Mouse (Mus musculus) neural tube, embryonic 10.5 days (tissue): ENCODE results near the gene Yars2.
"Not testable (repeated sequence)": the region's sequence is repeated elsewhere in the genome, so short reads cannot be mapped to it uniquely, and the experiment has no call there.

Experiments used
- DNase-seq: peaks from one replicate; pipeline ENCODE4 v3.0.0-alpha.2; 2017; ENCODE audit warnings: low spot score; ENCODE audit errors: extremely low spot score

Gene Yars2

DNA sequence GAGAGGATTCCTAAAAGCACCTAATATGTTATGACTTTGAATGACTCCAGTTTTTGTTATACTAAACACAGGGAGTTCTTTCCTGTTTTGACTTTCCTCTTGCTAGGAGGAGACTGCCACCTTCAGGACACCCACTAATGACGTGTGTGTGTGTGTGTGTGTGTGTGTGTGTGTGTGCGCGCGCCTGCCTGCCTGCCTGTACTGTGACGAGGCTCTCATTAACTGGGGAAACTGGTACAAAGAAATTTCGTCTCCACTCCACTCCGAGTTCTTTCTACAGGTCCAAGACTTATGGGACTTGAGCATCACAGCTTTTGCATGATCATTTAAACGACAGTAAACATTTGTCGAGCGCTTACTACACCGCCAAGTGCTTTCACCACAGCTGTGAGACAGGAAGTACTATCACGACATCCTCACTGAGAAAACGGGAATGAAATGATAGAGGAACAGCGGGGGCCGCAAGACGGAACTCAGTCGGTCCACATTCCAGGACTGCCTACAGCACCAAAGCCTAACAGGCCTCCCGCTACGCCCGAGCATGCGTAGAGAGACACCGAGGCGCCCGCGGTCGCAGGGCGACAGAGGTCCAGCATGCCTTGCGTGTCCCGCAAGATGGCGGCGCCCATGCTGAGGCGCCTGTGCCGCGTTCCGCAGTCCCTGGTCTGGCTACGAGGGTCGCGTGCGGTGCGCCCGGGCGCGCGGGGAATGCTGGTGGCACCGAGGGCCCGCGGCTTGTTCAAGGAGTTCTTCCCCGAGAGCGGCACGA, at the start of gene Yars2:
Gene Yars2, plus strand, starts transcription at position 597 of the 769 bp plus-strand sequence.
- DNase-seq, result peak; percentile 91

DNA sequence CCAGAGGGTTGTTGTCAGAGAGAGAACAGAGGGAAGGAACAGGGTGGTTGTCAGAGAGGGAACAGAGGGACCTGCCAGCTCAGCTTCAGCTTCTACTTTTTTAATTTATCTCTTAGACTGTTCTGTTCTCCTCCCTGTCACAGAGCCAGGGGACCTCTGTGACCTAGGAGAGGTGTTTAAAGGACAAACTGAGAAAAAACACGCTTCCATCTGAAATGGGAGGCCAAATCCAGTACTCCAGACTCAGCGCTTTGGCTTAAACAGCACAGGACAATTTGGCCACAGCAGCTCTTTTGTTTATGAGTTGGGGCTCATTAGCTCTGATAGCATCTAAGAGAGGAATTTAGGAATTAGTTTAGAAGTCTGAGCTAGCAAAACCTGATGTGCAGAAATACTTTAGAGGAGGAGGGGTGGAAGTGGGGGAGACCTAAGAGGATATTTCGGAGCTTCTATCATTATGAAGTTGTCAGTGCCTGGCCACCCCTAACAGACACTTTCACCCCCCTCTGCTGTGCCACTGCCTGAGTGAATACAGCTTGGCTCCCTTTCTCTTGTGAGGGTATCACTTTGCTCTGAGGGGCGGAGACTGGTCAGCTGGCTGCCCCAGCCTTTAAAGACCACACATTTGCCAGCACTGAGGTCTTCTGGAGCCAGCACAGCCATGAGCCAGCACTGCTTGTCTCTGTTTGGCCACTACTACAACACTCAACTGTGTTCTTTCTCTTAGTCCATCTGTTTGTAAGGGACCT, 49.3 kb upstream of the Yars2 start:
- peak; percentile 24 for DNase-seq

GRCm38 (mm10) chr16:16255217-16255616, 47.5 kb upstream of the Yars2 start:
- DNase-seq, result no peak

GRCm38 (mm10) chr16:16255874-16256273, 46.9 kb upstream of the Yars2 start:
- DNase-seq, result peak; percentile 22

GRCm38 (mm10) chr16:16256672-16257071, 46.1 kb upstream of the Yars2 start:
- DNase-seq, result no peak

DNA sequence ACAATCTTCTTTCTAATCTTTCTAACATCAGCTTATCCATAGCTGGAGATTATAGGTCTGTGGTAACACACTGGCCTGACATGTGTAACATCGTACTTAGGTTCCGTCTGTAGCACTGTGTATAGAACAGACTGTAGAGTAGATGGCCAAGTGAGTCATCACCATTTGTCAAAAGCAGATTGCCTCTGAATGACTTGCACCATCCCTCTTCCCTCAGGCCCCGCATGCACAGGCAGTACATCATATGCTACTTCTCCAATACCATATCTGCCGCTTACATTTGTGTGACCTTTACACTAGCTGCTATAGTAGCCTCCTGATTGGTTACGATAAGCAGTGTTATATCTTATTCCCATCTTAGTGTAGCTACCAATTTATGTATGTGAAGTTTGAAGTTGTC, 41.9 kb upstream of the Yars2 start:
- DNase-seq, result no peak

DNA sequence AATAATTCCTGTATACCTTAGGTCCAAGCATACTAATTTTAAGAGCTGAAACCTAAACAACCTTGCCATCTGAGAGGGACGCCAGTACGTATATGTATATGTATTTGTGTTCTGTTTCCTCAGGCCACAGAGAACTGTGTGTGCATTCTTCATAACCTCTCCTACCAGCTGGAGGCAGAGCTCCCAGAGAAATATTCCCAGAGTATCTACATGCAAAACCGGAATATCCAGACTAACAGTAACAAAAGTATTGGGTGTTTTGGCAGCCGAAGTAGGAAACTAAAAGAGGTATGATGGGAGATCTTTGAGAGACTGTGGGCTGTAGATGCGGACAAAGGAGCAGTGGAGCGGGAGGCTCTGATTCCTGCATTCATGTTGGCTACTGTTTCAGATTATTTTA, 41.3 kb upstream of the Yars2 start:
- no peak for DNase-seq

DNA sequence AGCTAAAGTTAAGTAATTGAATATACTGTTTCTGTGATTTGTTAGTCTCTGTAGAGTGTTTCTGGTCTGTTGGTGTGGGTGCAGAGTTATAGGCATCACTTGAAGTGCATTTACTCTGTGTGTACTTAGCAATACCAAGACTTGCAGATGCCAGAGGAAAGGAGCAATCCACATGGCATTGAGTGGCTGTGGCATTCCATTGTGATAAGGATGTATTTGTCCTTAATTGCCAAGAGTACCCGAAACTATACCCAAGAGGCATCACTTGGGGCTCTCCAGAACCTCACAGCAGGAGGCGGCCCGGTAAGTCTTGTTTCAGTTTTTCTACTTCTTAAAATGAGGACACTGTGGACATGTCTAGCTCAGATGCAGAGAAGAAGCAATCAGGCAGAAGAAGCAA, 40.3 kb upstream of the Yars2 start:
- no peak for DNase-seq

- no peak for DNase-seq
These were observed 29.8 kb upstream of the Yars2 start for GRCm38 (mm10) chr16:16272978-16273377.

GRCm38 (mm10) chr16:16273752-16274151, 29.0 kb upstream of the Yars2 start:
- no peak for DNase-seq

DNA sequence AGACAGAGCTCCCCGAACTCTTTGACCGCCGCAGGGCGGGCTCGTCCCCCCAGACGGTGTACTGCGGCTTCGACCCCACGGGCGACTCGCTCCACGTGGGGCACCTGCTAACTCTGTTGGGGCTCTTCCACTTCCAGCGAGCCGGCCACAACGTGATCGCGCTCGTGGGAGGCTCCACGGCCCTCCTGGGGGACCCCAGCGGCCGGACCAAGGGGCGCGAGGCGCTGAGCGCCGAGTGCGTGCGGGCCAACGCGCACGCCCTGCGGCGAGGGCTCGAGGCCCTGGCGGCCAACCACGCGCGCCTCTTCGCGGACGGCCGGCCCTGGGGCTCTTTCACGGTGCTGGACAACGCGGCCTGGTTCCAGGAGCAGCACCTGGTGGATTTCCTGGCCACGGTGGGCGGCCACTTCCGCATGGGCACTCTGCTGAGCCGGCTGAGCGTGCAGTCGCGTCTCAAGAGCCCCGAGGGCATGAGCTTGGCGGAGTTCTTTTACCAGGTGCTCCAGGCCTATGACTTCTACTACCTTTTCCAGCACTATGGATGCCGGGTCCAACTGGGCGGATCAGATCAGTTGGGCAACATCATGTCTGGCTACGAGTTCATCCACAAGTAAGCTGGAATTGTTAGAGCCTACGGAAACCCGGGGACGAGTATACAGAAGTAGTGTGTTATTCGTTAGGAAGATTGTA, 518 bp downstream of the Yars2 start:
- peak; percentile 74 for DNase-seq

GRCm38 (mm10) chr16:16303888-16304287, 1.1 kb downstream of the Yars2 start:
- no peak for DNase-seq

DNA sequence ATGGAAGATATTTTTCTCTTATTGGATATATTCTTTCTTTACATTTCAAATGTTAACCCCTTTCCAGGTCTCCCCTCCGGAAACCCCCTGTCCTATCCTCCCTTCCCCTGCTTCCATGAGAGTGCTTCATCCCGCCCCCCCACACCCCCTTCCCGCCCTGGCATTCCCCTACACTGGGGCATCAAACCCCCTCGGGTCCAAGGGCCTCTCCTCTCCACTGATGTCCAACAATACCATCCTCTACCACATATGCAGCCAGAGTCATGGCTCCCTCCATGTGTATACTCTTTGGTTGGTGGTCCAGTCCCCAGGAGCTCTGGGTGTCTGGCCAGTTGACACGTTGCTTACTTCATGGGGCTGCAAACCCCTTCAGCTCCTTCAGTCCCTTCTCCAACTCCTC, 8.6 kb downstream of the Yars2 start:
- no peak for DNase-seq

GRCm38 (mm10) chr16:16325775-16326336, 23.1 kb downstream of the Yars2 start:
- no peak for DNase-seq

DNA sequence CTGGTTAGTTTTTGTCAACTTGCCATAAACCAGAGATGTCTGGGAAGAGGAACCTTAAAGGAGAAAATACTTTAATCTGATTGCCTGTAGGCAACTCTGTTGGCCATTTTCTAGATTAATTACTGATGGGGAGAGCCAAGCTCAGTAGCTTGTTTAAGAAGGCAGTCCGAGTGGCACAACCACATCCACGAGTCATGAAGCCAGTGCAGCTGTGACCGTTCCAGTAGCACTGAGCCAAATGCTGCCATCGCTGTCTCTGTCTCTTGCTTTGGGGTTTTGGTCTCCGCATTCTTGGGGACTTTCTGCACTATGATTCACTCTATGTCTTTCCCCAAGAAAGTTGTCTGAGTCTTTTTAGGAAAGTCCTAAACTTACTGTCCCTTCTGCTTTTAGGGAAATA, 43.7 kb downstream of the Yars2 start:
- no peak for DNase-seq

DNA sequence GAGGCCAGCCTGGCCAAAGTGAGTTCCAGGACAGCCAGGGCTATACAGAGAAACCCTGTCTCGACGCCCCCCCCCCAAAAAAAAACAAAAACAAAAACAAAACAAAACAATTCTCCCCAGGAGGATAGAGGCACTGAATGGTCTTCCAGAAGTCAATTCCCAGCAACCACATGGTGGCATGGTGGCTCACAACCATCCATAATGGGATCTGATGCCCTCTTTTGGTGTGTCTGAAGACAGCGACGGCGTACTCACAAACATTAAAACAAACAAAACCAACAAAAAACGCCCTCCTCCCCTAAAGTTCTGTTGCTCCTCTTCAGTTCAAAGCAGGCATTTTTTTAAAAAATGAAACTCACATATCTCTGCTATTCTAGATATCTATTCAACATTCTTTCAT, 55.1 kb downstream of the Yars2 start:
- peak; percentile 21 for DNase-seq

GRCm38 (mm10) chr16:16358481-16359100, 55.8 kb downstream of the Yars2 start, which contains the start of gene Dnm1l:
Gene Dnm1l, minus strand, starts transcription at chr16:16358959.
- DNase-seq, result peak; percentile 87

DNA sequence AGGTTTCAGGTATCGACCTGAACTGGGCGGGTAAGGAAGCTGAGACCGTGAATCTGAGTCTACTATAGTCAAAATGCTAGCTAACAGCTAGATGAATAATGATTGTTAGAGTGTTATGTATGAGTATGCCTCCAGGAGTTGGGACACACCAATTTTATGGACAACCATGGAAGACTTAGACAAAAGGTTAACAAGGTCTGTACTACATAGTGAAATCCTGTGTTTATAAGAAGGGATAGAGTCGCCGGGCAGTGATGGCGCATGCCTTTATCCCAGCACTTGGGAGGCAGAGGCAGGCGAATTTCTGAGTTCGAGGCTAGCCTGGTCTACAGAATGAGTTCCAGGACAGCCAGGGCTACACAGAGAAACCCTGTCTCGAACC, 56.3 kb downstream of the Yars2 start:
- not testable (repeated sequence) for DNase-seq
